Mouse (Mus musculus): ENCODE measurements at regions not wholly inside any gene's neighbourhood (a gene's known extent, or its start where the extent isn't known, plus 50 kb on each side); places are given as distances from the start of the nearest gene placed in this dataset.

DNA sequence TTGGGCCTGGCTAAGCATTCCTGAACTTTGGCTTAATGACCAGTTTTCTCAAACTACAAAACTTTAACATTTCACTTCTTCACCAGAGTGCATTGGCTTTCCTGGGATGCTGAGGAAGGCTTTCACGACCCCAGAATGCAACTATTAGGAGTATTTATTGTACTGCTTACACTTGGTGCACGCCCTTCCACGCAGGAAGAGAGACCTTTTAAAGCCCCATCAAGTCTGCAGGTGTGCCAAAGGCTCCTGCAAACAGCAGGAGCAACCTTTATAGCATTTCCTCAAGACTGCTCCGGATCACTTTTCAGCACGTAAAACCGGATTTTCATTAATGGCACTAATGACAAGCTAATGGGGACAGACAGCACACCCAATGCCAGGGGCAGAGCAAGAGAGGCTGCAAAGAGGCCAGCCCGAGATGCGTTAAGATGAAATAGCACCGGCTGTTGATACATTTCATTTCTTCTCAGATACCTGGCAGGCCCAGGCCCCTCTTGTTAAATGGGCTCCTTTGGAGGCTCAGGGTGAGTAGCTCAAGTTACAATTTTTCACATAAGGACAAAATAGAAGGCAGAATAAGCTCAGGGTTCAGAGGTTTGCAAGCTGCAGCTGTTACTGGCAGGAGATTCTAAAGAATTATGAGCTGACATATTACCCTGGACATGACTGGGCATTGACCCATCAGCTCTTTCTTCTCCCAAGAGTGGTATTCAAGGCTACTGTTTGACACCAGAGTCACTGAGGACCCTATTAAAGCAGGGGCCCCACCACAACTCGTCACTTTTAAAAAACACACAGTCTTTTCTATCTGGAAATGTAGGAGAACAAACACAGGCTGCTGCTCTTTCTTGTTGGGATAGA is 402.7 kb upstream of the Btbd3 start:
- TF ChIP-seq ZC3H11A (IDR thresholded peaks at IDR 0.05; ENCODE audit: borderline replicate concordance, low read depth, low read length), result no peak
- TF ChIP-seq MAFK (IDR thresholded peaks at IDR 0.05; ENCODE audit: insufficient read depth, low read depth, low read length), result no peak
- TF ChIP-seq CHD2 (IDR thresholded peaks at IDR 0.05; ENCODE audit: low read depth, low read length), result no peak

Measured in ES-E14 (cell line).